Mouse (Mus musculus) bone marrow macrophage, adult 2 months (primary cell): Measurements from ENCODE around the gene Soga1.

Experiments
- CTCF ChIP-seq: IDR thresholded peaks from 2 replicates; pipeline ENCODE4 v1.5.1; 2012; ENCODE audit warnings: low read depth, mild to moderate bottlenecking, low read length, moderate library complexity
- POLR2A ChIP-seq: IDR thresholded peaks from 2 replicates; pipeline ENCODE4 v1.6.1; 2012; ENCODE audit warnings: mild to moderate bottlenecking, low read depth, low read length, borderline replicate concordance

DNA sequence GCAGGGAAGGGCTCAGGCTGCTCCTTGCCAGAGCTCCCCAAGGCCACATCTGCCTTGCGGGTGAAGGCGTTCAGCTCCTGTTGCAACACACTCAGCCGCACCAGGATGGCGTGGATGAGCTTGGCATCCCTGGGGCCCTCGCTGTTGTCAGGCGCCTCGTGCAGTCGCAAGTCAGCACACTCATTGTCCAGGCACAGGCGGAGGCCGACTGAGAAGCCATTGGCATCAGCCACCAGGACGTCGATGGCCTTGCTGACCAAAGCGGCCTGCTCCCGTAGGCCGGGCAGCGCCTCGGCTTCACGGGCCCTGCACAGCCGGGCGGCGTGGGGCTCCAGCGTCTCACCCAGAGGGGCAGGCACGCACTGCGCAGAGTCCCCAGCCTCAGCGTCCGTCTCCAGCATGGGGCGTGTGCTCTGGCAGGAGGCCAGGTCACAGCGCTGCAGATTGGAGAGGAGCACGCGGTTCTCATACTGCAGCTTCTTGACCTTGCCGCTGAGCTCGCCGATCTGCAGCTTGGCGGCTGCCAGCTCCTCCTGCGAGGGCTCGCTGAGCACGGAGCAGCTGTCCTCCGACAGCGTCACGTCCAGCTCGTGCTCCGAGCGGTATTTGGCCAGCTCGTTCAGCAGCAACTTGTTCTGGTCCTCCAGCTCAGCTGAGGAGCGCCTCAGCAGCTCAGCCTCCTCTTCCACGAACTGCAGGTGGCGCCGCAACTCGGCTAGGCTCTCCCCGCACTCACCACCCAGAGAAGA is 39.0 kb downstream of the Soga1 start:
- no peak for TF ChIP-seq CTCF
- TF ChIP-seq POLR2A, result no peak
